Mouse (Mus musculus): ENCODE results near the gene Hist1h4h.
"Not testable (repeated sequence)": the region's sequence is repeated elsewhere in the genome, so short reads cannot be mapped to it uniquely, and the experiment has no call there.

The Hist1h4h gene

GRCm38 (mm10) chr13:23554925-23555838 lies 24.3 kb downstream of the Hist1h4h start:
- no peak for DNase-seq (ENCODE audit: low read depth, low spot score)

- peak; percentile 86 for DNase-seq (ENCODE audit: low read depth, low spot score)
Measured at GRCm38 (mm10) chr13:23555839-23556416, 25.1 kb downstream of the Hist1h4h start.

GRCm38 (mm10) chr13:23556906-23557305 lies 26.1 kb downstream of the Hist1h4h start:
- DNase-seq (ENCODE audit: low read depth, low spot score), result no peak

GRCm38 (mm10) chr13:23560699-23561098 lies 29.8 kb downstream of the Hist1h4h start:
- DNase-seq (ENCODE audit: low read depth, low spot score), result not testable (repeated sequence)

GRCm38 (mm10) chr13:23561531-23561882 lies 30.7 kb downstream of the Hist1h4h start:
- not testable (repeated sequence) for DNase-seq (ENCODE audit: low read depth, low spot score)

- DNase-seq (ENCODE audit: low read depth, low spot score), result peak; percentile 98
Measured at GRCm38 (mm10) chr13:23561883-23562659, 31.2 kb downstream of the Hist1h4h start, which contains the start of gene Hist1h3e. Hist1h3e (minus strand) TSS chr13:23562369.

GRCm38 (mm10) chr13:23562699-23563462 lies 32.0 kb downstream of the Hist1h4h start:
- peak; percentile 69 for DNase-seq (ENCODE audit: low read depth, low spot score)

GRCm38 (mm10) chr13:23564482-23564881 lies 33.6 kb downstream of the Hist1h4h start:
- DNase-seq (ENCODE audit: low read depth, low spot score), result no peak

- DNase-seq (ENCODE audit: low read depth, low spot score), result not testable (repeated sequence)
Measured at GRCm38 (mm10) chr13:23570261-23571021, 39.6 kb downstream of the Hist1h4h start.

- DNase-seq (ENCODE audit: low read depth, low spot score), result peak; percentile 96
Measured at GRCm38 (mm10) chr13:23571022-23571503, 40.2 kb downstream of the Hist1h4h start, which contains the start of the genes Hist1h2ae and Hist1h2bg. Hist1h2ae (minus strand) TSS chr13:23571220. Hist1h2bg (plus strand) TSS chr13:23571396.

GRCm38 (mm10) chr13:23571504-23572217 lies 40.8 kb downstream of the Hist1h4h start:
- not testable (repeated sequence) for DNase-seq (ENCODE audit: low read depth, low spot score)

- no peak for DNase-seq (ENCODE audit: low read depth, low spot score)
Measured at GRCm38 (mm10) chr13:23572218-23573033, 41.6 kb downstream of the Hist1h4h start.

- not testable (repeated sequence) for DNase-seq (ENCODE audit: low read depth, low spot score)
Measured at GRCm38 (mm10) chr13:23573034-23573897, 42.4 kb downstream of the Hist1h4h start.

- DNase-seq (ENCODE audit: low read depth, low spot score), result peak; percentile 98
Measured at GRCm38 (mm10) chr13:23573898-23574524, 43.2 kb downstream of the Hist1h4h start, which contains the start of the genes Hist1h2bf and Hist1h2ad. Hist1h2bf (minus strand) TSS chr13:23574196. Hist1h2ad (plus strand) TSS chr13:23574381.

GRCm38 (mm10) chr13:23574546-23575170 lies 43.8 kb downstream of the Hist1h4h start:
- not testable (repeated sequence) for DNase-seq (ENCODE audit: low read depth, low spot score)

GRCm38 (mm10) chr13:23575271-23575851 lies 44.5 kb downstream of the Hist1h4h start, which contains the start of gene Hist1h3d:
Hist1h3d (plus strand) TSS chr13:23575763.
- peak; percentile 77 for DNase-seq (ENCODE audit: low read depth, low spot score)

Measured in brain, embryonic 18.5 days (tissue).